Mouse (Mus musculus) olfactory bulb, adult 2 months (tissue): ENCODE results near the gene Shisa2. TPM values are rescaled to one million over a fixed set of nuclear protein-coding genes. Genes with fewer than 3 reads are reported as not detected.
"Not testable (repeated sequence)": the region's sequence is repeated elsewhere in the genome, so short reads cannot be mapped to it uniquely, and the experiment has no call there.

Experiments used
- H3K27ac ChIP-seq: fragments of 200-500 bp; 2 replicates; pipeline ENCODE4 v1.5.1; 2012; ENCODE audit warnings: low read depth, low read length; ENCODE audit not compliant: insufficient read depth
- H3K4me1 ChIP-seq: fragments of 200-500 bp; 2 replicates; pipeline ENCODE4 v1.6.1; 2012; ENCODE audit warnings: low read length; ENCODE audit not compliant: control insufficient read depth, insufficient read depth
- H3K4me3 ChIP-seq: fragments of 200-500 bp; 2 replicates; pipeline ENCODE4 v1.5.1; 2012; ENCODE audit warnings: mild to moderate bottlenecking, low read depth, low read length, moderate library complexity; ENCODE audit not compliant: insufficient read depth
- CTCF ChIP-seq: fragments of 200-500 bp; IDR thresholded peaks from 2 replicates; pipeline ENCODE4 v1.5.1; 2012; ENCODE audit warnings: low read depth, mild to moderate bottlenecking, low read length, moderate library complexity; ENCODE audit not compliant: insufficient read depth
- POLR2A ChIP-seq: fragments of 200-500 bp; IDR thresholded peaks from 2 replicates; pipeline ENCODE4 v1.6.1; 2012; ENCODE audit warnings: mild to moderate bottlenecking, low read depth, low read length, moderate library complexity; ENCODE audit not compliant: insufficient read depth
- WGBS: fragments of 180-500 bp; shearing (Covaris S2); methylation state at CpG from one replicate; pipeline ENCODE4 v1.1.7; 2018; 5-methylcytosine and 5-hydroxymethylcytosine counted together
- polyA plus RNA-seq: library from polyadenylated mRNA; stranded (reverse); fragments of >200 nt; gene quantifications from 2 replicates; pipeline ENCODE4 v1.2.4, GENCODE M21; 2012; ENCODE audit warnings: low replicate concordance; ENCODE audit not compliant: missing spikeins, insufficient read depth, insufficient read length

Gene Shisa2
- polyA plus RNA-seq, 1 experiment: not detected

GRCm38 (mm10) chr14:59604002-59604645, 21.0 kb upstream of the Shisa2 start:
- H3K4me3 ChIP-seq: no peak overlapping the region
- H3K4me1 ChIP-seq: no peaks in the 10 kb centered on the region
- H3K27ac ChIP-seq: no peak overlapping the region
- 59% methylated on average over 5 of the region's 5 CpGs for WGBS
- TF ChIP-seq CTCF: no peak
- TF ChIP-seq POLR2A: no peak

GRCm38 (mm10) chr14:59605671-59606353, 19.3 kb upstream of the Shisa2 start:
- Histone ChIP-seq H3K4me1 (no peaks in the 10 kb centered on the region), H3K27ac (no peak overlapping the region), H3K4me3 (no peak overlapping the region)
- WGBS: 17% methylated on average over 5 of the region's 5 CpGs
- TF ChIP-seq CTCF (no peak), POLR2A (no peak)

GRCm38 (mm10) chr14:59607021-59607420, 18.1 kb upstream of the Shisa2 start:
- H3K27ac ChIP-seq: no peak overlapping the region
- TF ChIP-seq POLR2A: no peak
- no peak for TF ChIP-seq CTCF
- H3K4me3 ChIP-seq: no peak overlapping the region
- WGBS: 78% methylated on average over 3 of the region's 3 CpGs
- no peaks in the 10 kb centered on the region for H3K4me1 ChIP-seq

GRCm38 (mm10) chr14:59612920-59613625, 12.0 kb upstream of the Shisa2 start:
- H3K27ac ChIP-seq: no peak overlapping the region
- 40% methylated on average over 14 of the region's 14 CpGs for WGBS
- no peaks in the 10 kb centered on the region for H3K4me1 ChIP-seq
- H3K4me3 ChIP-seq: no peak overlapping the region
- TF ChIP-seq POLR2A (no peak), CTCF (no peak)

GRCm38 (mm10) chr14:59614149-59614548, 11.0 kb upstream of the Shisa2 start:
- not testable (repeated sequence) for H3K4me1 ChIP-seq, H3K4me3 ChIP-seq, H3K27ac ChIP-seq
- WGBS: 91% methylated on average over 3 of the region's 3 CpGs

GRCm38 (mm10) chr14:59616802-59617201, 8.3 kb upstream of the Shisa2 start:
- Histone ChIP-seq H3K27ac (no peak overlapping the region), H3K4me1 (no peaks in the 10 kb centered on the region), H3K4me3 (no peak overlapping the region)
- WGBS: 59% methylated on average over 7 of the region's 7 CpGs
- TF ChIP-seq POLR2A (no peak), CTCF (no peak)

- peaks cover 16% of the 10 kb centered on the region for H3K4me1 ChIP-seq
- no peak overlapping the region for H3K27ac ChIP-seq
- TF ChIP-seq POLR2A: no peak
- TF ChIP-seq CTCF: no peak
- no peak overlapping the region for H3K4me3 ChIP-seq
- 39% methylated on average over 9 of the region's 9 CpGs for WGBS
Measured at GRCm38 (mm10) chr14:59624326-59624885, 702 bp upstream of the Shisa2 start.

- Histone ChIP-seq H3K27ac (peak overlapping the region; percentile 17; the same call in 1 of the 2 replicates), H3K4me1 (peaks cover 16% of the 10 kb centered on the region), H3K4me3 (peak overlapping the region; percentile 66)
- WGBS: under 1% methylated on average over 51 of the region's 51 CpGs
- no peak for TF ChIP-seq POLR2A
- TF ChIP-seq CTCF: 0 out of 2 replicates have a peak, but pooled peaks have one; percentile 13
Measured at GRCm38 (mm10) chr14:59625806-59626364, 777 bp downstream of the Shisa2 start.
